Mouse (Mus musculus): Measurements from ENCODE around the gene Rab6b. TPM values are rescaled to one million over a fixed set of nuclear protein-coding genes. Genes with fewer than 3 reads are reported as not detected.

Gene Rab6b
- polyA plus RNA-seq, 1 experiment from 2014 or later, result 5.7 TPM

DNA sequence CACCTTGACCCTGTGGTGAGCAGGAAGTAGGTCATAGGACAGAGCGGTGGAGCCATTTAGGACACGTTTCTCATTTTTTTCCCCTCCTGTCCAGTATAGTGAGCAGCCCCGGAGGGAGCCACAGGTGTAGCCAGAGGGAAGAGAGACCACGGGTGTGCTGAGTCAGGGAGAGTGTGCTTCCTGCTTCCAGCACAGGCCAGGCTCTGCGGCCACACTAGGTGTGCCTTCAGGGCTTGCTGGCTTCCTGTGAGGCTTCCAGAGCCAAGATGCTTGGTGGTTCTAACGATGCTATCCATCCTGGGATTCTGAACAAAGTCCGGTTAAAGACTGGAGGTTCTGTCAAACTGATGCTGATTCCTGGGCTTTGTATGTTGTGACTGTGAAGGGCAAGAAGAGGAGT is 10.0 kb downstream of the Rab6b start:
- Histone ChIP-seq H3K9me3 (no peaks in the 10 kb centered on the region), H3K4me3 (replicated peaks) (no peak overlapping the region), H3K27ac (no peak overlapping the region), H3K4me2 (replicated peaks) (no peak overlapping the region), H3K36me3 (no peaks in the 10 kb centered on the region), H3K4me1 (replicated peaks) (no peaks in the 10 kb centered on the region), H3K27me3 (replicated peaks) (no peaks in the 10 kb centered on the region), H3K9ac (no peak overlapping the region)
- WGBS, result 77% methylated on average over 7 of the region's 7 CpGs
- ATAC-seq, result no peak

DNA sequence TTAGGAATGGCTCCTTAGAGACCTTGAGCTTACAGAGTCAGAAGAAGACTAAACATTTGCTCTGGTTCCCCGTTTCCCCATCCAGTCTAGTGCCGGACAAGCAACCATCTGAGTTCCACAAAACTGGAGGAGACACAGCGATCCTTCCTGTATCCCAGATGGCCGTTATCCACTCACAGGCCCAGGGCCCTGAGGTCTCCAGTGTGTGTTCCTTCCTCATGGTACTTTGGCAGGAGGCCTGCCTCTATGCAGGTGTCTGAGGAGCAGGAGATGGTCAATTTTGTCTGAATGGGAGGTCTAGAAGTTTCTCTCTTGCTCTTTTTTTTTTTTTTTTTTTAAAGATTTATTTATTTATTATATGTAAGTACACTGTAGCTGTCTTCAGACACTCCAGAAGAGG is 13.2 kb downstream of the Rab6b start:
- H3K4me3 ChIP-seq (replicated peaks), result no peak overlapping the region
- H3K4me2 ChIP-seq (replicated peaks), result no peak overlapping the region
- no peak for ATAC-seq
- no peak overlapping the region for H3K27ac ChIP-seq
- no peaks in the 10 kb centered on the region for H3K36me3 ChIP-seq
- no peaks in the 10 kb centered on the region for H3K27me3 ChIP-seq (replicated peaks)
- no peaks in the 10 kb centered on the region for H3K9me3 ChIP-seq
- WGBS, result 91% methylated on average over 4 of the region's 4 CpGs
- H3K4me1 ChIP-seq (replicated peaks), result no peaks in the 10 kb centered on the region
- no peak overlapping the region for H3K9ac ChIP-seq

DNA sequence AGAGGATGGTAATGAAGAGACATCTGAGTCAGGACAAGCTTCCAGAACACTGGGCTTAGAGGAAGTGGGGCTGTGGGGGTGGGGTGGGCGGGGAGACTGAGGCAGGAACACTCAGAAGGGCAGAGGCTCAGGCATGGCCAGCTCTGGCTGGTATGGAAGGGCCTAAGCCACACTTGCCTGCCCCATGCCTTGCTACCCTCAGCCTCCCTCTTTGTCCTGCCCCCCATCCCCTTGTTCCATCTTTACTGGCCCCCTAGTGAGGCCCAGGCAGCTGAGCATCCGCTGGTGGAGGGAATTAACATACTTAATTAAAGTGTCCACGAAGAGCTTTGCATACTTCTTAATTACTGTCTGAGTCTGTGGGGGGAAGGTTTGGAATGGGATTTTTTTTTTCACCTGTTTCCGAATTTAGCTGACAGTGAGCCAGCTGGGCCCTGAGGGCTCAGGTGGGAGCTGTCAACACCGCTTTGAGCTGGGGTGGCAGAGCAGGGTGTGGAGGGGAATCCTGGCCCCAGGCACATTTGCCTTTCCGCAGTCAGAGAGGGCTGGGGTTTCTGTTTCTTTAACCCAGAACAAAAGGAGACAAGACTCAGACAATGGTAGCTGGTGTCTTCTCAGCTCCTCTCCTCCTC is 22.0 kb downstream of the Rab6b start:
- no peak overlapping the region for H3K27ac ChIP-seq
- 57% methylated on average over 6 of the region's 6 CpGs for WGBS

DNA sequence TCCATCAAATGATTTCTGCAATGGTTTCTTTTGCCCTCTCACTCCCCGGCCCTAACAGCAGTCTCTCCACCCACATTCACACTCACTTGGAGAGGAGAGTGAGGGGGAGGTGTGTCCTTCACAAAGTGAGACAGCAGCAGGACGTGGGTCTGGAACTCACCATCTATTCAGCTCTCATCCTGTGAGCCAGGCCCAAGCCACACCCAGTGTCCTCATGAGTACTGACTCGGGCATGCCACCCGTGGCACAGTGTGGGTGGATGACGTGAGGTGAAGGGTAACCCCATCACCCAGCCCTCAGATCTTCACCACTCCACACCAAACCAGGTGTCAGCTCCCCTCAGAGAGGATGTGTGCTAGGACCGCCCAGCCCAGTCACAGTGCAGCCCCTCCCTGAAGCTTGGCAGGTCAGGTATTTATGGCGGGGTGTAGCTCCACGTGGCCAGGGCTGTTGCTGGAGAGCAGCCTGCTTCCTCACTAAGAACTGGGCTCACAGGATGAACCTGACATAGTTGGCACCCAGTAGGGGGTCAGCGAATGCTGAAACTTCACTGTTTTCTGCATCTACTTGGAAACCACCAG is 23.0 kb downstream of the Rab6b start:
- Histone ChIP-seq H3K4me3 (replicated peaks) (no peak overlapping the region), H3K27me3 (replicated peaks) (no peaks in the 10 kb centered on the region), H3K4me2 (replicated peaks) (no peak overlapping the region), H3K27ac (no peak overlapping the region), H3K36me3 (no peaks in the 10 kb centered on the region), H3K9ac (no peak overlapping the region), H3K9me3 (no peaks in the 10 kb centered on the region), H3K4me1 (replicated peaks) (0 out of 2 replicates have a peak, but pooled peaks cover 3% of the 10 kb centered on the region)
- peak; percentile 91 for ATAC-seq
- WGBS, result 36% methylated on average over 9 of the region's 9 CpGs

More for the DNA sequence above, 22.0 kb downstream of the Rab6b start:
- Histone ChIP-seq H3K4me2 (replicated peaks) (no peak overlapping the region), H3K36me3 (no peaks in the 10 kb centered on the region), H3K4me3 (replicated peaks) (no peak overlapping the region), H3K27me3 (replicated peaks) (no peaks in the 10 kb centered on the region), H3K9ac (no peak overlapping the region), H3K4me1 (replicated peaks) (0 out of 2 replicates have a peak, but pooled peaks cover 3% of the 10 kb centered on the region), H3K9me3 (no peaks in the 10 kb centered on the region)
- ATAC-seq, result no peak

DNA sequence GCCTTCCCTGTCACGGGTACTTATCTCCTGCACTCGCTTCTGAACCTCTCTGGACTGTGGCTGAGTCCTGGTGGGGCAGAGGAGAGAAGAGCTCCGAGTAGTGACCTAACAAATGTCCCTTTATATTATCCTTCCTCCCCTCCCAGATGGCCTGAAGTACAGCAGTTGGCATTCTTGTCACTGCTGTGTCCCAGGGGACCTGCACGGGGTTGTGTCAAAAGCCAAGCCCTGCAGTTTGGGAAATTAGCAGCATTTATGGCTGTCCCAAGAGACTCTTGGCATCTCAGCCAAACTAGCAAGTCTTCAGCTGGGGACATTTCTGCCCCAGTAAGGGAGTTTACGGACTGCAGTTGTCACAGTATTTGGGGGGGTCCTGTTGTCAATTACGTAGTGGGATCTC is 27.9 kb downstream of the Rab6b start:
- no peak for ATAC-seq
- 0 out of 2 replicates have a peak, but pooled peaks cover 3% of the 10 kb centered on the region for H3K4me1 ChIP-seq (replicated peaks)
- 71% methylated on average over 6 of the region's 6 CpGs for WGBS

DNA sequence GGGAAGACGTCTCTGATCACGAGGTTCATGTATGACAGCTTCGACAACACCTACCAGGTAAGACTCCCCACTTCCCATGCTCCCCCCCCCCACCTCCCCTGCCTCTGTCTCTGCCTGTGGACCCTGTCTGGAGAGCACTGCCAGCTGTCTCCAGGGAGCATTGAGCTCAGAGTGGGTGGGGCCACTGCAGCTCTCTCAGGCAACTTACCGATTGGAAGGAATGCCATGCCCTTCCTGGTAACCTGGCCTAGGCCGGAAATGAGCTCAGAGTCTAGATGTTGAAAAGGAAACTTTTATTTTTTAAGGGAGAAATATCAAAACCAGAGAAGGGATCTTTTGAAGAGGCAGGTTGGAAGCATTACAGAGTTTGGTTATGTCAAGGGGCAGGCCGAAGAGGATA is 28.8 kb downstream of the Rab6b start:
- no peak overlapping the region for H3K4me3 ChIP-seq (replicated peaks)

More for the DNA sequence above, 27.9 kb downstream of the Rab6b start:
- no peaks in the 10 kb centered on the region for H3K36me3 ChIP-seq
- no peak overlapping the region for H3K9ac ChIP-seq
- H3K4me2 ChIP-seq (replicated peaks), result no peak overlapping the region
- H3K9me3 ChIP-seq, result no peaks in the 10 kb centered on the region
- H3K27me3 ChIP-seq (replicated peaks), result no peaks in the 10 kb centered on the region
- no peak overlapping the region for H3K4me3 ChIP-seq (replicated peaks)
- no peak overlapping the region for H3K27ac ChIP-seq

DNA sequence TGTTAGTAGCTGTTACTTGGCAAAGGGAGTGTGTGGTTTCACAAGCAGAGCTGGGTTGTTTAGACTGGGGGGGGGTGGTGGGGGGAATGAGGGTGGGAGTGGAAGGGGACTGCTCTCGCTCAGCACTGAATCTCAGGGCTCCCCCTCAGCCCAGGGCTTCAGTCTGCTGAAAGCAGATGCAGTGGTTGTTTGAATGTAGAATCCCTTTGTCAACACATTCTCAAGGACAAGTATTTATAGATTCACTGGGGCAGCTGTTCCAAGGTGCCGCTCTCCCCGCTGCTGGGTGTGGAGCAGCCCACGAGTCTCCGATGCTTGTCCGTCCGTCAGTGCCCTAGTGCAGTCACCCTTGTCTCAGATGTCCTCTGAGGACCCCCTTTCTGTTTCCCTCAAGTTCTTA is 29.7 kb downstream of the Rab6b start:
- no peak overlapping the region for H3K27ac ChIP-seq
- H3K4me3 ChIP-seq (replicated peaks), result no peak overlapping the region
- no peak overlapping the region for H3K4me2 ChIP-seq (replicated peaks)
- H3K36me3 ChIP-seq, result no peaks in the 10 kb centered on the region
- no peaks in the 10 kb centered on the region for H3K9me3 ChIP-seq
- WGBS, result 77% methylated on average over 7 of the region's 7 CpGs
- no peak for ATAC-seq
- H3K9ac ChIP-seq, result no peak overlapping the region
- no peaks in the 10 kb centered on the region for H3K27me3 ChIP-seq (replicated peaks)
- no peaks in the 10 kb centered on the region for H3K4me1 ChIP-seq (replicated peaks)

More for the DNA sequence above, 28.8 kb downstream of the Rab6b start:
- Histone ChIP-seq H3K36me3 (no peaks in the 10 kb centered on the region), H3K9ac (no peak overlapping the region), H3K27me3 (replicated peaks) (no peaks in the 10 kb centered on the region), H3K27ac (no peak overlapping the region), H3K4me1 (replicated peaks) (no peaks in the 10 kb centered on the region), H3K4me2 (replicated peaks) (no peak overlapping the region), H3K9me3 (no peaks in the 10 kb centered on the region)
- WGBS, result 84% methylated on average over 6 of the region's 6 CpGs
- ATAC-seq, result no peak

DNA sequence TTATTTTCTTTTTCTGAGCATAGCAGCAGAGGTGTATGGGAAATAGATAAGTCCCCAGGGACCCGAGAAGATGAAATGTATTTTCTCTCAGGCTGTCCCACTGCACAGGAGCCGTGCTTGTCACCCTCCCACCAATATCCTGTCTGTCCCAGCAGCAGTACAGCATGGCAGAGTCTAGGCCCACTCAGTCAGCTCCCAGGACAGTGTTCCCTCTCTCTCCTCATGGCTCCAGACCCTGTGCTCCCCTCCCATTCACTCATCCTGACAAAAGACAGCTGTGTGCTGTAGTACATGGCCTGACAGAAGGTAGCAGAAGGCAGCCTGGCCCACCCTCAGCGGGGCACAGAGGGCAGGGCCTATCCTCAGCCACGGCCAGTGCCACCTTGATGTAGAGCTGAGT is 32.3 kb downstream of the Rab6b start:
- no peaks in the 10 kb centered on the region for H3K36me3 ChIP-seq
- H3K4me1 ChIP-seq (replicated peaks), result no peaks in the 10 kb centered on the region
- no peaks in the 10 kb centered on the region for H3K27me3 ChIP-seq (replicated peaks)
- H3K9me3 ChIP-seq, result no peaks in the 10 kb centered on the region
- no peak for ATAC-seq
- H3K4me2 ChIP-seq (replicated peaks), result no peak overlapping the region
- H3K27ac ChIP-seq, result no peak overlapping the region
- WGBS, result 46% methylated on average over 4 of the region's 4 CpGs
- H3K9ac ChIP-seq, result no peak overlapping the region
- no peak overlapping the region for H3K4me3 ChIP-seq (replicated peaks)

DNA sequence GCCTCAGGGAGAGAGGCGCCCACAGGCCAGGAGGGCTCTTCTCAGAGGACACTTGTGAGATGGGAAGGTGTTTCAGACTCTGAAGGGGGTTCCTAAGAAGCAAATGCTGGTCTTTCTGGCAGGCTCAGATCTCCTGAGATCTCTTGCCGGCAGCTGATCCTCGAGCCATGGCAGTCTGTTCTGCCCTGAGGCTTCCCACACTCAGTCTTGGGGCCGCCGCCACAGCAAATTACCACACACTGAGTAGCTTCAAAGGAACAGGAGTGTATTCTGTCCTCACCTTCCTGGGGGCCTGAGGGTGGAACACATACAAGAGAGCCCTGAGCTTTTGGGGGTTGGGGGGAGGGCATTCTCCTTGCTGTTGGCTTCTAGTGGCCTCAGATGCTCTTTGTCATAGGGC is 33.8 kb downstream of the Rab6b start:
- Histone ChIP-seq H3K4me1 (replicated peaks) (no peaks in the 10 kb centered on the region), H3K9ac (no peak overlapping the region), H3K4me3 (replicated peaks) (no peak overlapping the region), H3K27ac (no peak overlapping the region), H3K27me3 (replicated peaks) (no peaks in the 10 kb centered on the region), H3K4me2 (replicated peaks) (no peak overlapping the region), H3K36me3 (no peaks in the 10 kb centered on the region), H3K9me3 (no peaks in the 10 kb centered on the region)
- ATAC-seq, result no peak
- 72% methylated on average over 5 of the region's 5 CpGs for whole genome bisulfite sequencing

DNA sequence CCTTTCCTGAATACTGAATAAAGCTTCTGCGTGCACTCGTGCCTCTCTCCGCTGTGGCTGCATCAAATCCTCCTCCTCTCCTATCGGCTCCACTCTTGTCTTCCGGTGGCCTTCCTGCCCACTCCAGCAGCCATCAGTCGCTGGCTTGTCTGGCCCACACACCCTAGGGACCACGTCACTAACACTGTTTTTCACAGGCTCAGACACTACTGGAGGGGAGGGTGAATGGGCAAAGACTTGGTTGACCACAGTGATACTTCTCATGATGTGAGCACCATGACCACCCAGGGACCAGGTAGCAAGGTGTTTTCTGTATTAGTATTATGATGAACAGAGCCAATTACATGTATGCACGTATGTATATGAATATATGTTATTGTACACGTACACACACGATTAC is 34.7 kb downstream of the Rab6b start:
- no peak overlapping the region for H3K9ac ChIP-seq
- H3K4me2 ChIP-seq (replicated peaks), result no peak overlapping the region
- H3K36me3 ChIP-seq, result no peaks in the 10 kb centered on the region
- H3K27me3 ChIP-seq (replicated peaks), result no peaks in the 10 kb centered on the region
- no peaks in the 10 kb centered on the region for H3K9me3 ChIP-seq
- no peak overlapping the region for H3K27ac ChIP-seq
- ATAC-seq, result no peak
- no peak overlapping the region for H3K4me3 ChIP-seq (replicated peaks)
- WGBS, result 84% methylated on average over 10 of the region's 10 CpGs
- H3K4me1 ChIP-seq (replicated peaks), result no peaks in the 10 kb centered on the region

DNA sequence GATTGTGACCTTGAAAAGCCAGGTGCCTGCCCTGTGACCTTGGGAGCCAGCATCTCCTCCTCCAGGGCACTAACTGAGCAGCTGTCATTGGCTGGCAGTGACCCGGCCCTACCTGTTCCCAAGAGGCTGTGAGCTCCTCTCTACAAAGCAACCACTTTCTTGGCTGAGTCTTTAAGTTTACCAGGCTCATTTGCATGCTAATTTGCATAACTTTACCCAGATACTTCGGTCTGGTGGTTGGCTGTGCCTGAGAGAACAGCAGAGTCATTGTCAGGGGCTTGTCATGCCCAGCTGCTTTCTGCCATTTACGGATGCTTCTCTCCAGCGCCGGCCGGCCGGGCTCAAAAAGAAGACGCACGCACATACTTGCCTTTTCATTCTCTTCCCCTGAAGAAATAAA is 35.1 kb downstream of the Rab6b start:
- Histone ChIP-seq H3K9me3 (no peaks in the 10 kb centered on the region), H3K4me3 (replicated peaks) (no peak overlapping the region), H3K36me3 (no peaks in the 10 kb centered on the region), H3K27ac (no peak overlapping the region), H3K4me2 (replicated peaks) (no peak overlapping the region), H3K9ac (no peak overlapping the region), H3K4me1 (replicated peaks) (no peaks in the 10 kb centered on the region), H3K27me3 (replicated peaks) (no peaks in the 10 kb centered on the region)
- WGBS, result 60% methylated on average over 9 of the region's 9 CpGs
- no peak for ATAC-seq

DNA sequence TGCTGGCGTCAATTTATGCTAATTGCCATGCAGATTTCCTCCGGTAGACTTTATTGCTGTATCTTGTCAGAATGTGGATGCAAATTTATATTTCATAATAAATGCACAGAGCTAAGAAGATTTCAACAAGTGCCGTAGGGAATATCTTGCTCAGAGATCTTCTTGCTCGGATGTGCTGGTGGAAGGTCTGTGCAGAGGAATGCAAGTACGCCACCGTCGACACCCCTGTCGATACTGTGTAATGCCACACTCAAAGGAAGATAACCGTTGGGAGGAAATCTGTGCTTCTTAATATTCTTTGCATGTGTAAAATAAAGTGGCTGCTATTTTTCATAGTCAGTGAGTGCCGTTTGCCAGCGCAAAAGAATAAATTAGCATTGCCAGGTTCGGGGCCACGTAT is 35.5 kb downstream of the Rab6b start:
- Histone ChIP-seq H3K4me2 (replicated peaks) (no peak overlapping the region), H3K27ac (no peak overlapping the region), H3K4me1 (replicated peaks) (no peaks in the 10 kb centered on the region), H3K9me3 (no peaks in the 10 kb centered on the region), H3K36me3 (no peaks in the 10 kb centered on the region), H3K4me3 (replicated peaks) (no peak overlapping the region), H3K9ac (no peak overlapping the region), H3K27me3 (replicated peaks) (no peaks in the 10 kb centered on the region)
- WGBS, result 68% methylated on average over 13 of the region's 13 CpGs
- no peak for ATAC-seq

DNA sequence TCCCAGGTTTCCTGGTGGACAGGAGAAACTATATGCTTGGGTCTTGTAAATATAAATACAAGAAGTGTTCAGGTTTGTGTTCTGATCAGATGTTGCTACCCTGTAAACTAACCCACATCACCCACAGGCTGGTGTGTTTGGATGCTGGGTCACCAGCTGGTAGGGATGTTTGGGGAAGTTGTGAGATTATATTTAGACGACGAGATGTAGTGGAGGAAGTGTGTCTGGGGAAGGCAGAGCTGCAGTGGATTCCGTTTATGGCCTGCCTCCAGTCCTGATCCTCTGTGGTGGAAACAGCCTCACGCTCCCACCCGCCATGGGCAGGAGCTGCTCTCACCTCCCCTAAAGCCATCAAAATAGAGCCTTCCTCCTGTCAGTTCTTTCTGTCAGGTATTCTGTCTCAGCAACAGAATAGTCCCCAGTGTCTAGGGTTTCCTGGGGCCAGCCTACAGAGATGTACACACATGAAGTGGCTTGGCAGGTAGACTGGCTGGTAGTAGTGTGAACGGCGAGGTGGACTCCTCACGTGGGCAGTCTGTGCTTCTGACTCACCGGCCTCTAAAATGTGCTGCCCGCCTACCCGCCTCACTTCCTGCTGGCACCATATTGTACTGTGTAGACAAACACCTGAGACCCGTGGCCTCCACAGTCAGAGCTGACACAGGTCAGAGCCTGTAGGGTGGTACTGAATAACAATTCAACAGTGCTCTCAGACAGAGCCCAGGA is 37.6 kb downstream of the Rab6b start:
- Histone ChIP-seq H3K36me3 (no peaks in the 10 kb centered on the region), H3K9ac (no peak overlapping the region), H3K4me1 (replicated peaks) (no peaks in the 10 kb centered on the region), H3K4me2 (replicated peaks) (no peak overlapping the region), H3K4me3 (replicated peaks) (no peak overlapping the region), H3K27me3 (replicated peaks) (no peaks in the 10 kb centered on the region), H3K9me3 (no peaks in the 10 kb centered on the region), H3K27ac (no peak overlapping the region)
- no peak for ATAC-seq
- 77% methylated on average over 12 of the region's 12 CpGs for WGBS

Data from intestine, embryonic 15.5 days (tissue).